Mouse (Mus musculus): ENCODE results near the gene Pcca.

Gene Pcca

GRCm38 (mm10) chr14:122882795-122883409 lies 348.8 kb downstream of the Pcca start:
- DNase-seq (ENCODE audit: low read depth in 2 of 2, low spot score in 2 of 2) = no peak

GRCm38 (mm10) chr14:122883410-122883806 lies 349.3 kb downstream of the Pcca start:
- no peak for DNase-seq (ENCODE audit: low read depth in 2 of 2, low spot score in 2 of 2)

- DNase-seq (ENCODE audit: low read depth in 2 of 2, low spot score in 2 of 2) = no peak
Observed at GRCm38 (mm10) chr14:122883821-122884584, 349.9 kb downstream of the Pcca start.

GRCm38 (mm10) chr14:122885893-122886292 lies 351.8 kb downstream of the Pcca start:
- no peak for DNase-seq (ENCODE audit: low read depth in 2 of 2, low spot score in 2 of 2)

GRCm38 (mm10) chr14:122887278-122887677 lies 353.2 kb downstream of the Pcca start:
- no peak for DNase-seq (ENCODE audit: low read depth in 2 of 2, low spot score in 2 of 2)

- no peak for DNase-seq (ENCODE audit: low read depth in 2 of 2, low spot score in 2 of 2)
Observed at GRCm38 (mm10) chr14:122887702-122888479, 353.8 kb downstream of the Pcca start.

GRCm38 (mm10) chr14:122888480-122888872 lies 354.4 kb downstream of the Pcca start:
- no peak for DNase-seq (ENCODE audit: low read depth in 2 of 2, low spot score in 2 of 2)

- no peak for DNase-seq (ENCODE audit: low read depth in 2 of 2, low spot score in 2 of 2)
Observed at GRCm38 (mm10) chr14:122891470-122891968, 357.4 kb downstream of the Pcca start.

- DNase-seq (ENCODE audit: low read depth in 2 of 2, low spot score in 2 of 2) = no peak
Observed at GRCm38 (mm10) chr14:122896106-122896505, 362.0 kb downstream of the Pcca start.

GRCm38 (mm10) chr14:122898550-122898949 lies 364.4 kb downstream of the Pcca start:
- DNase-seq (ENCODE audit: low read depth in 2 of 2, low spot score in 2 of 2) = no peak

- no peak for DNase-seq (ENCODE audit: low read depth in 2 of 2, low spot score in 2 of 2)
Observed at GRCm38 (mm10) chr14:122900679-122901078, 366.6 kb downstream of the Pcca start.

GRCm38 (mm10) chr14:122901177-122901576 lies 367.1 kb downstream of the Pcca start:
- no peak for DNase-seq (ENCODE audit: low read depth in 2 of 2, low spot score in 2 of 2)

GRCm38 (mm10) chr14:122901715-122902114 lies 367.6 kb downstream of the Pcca start:
- no peak for DNase-seq (ENCODE audit: low read depth in 2 of 2, low spot score in 2 of 2)

GRCm38 (mm10) chr14:122902136-122902535 lies 368.0 kb downstream of the Pcca start:
- peak; percentile 72 to 79 for DNase-seq (ENCODE audit: low read depth in 2 of 2, low spot score in 2 of 2)

GRCm38 (mm10) chr14:122902884-122903283 lies 368.8 kb downstream of the Pcca start:
- DNase-seq (ENCODE audit: low read depth in 2 of 2, low spot score in 2 of 2) = no peak

- no peak for DNase-seq (ENCODE audit: low read depth in 2 of 2, low spot score in 2 of 2)
Observed at GRCm38 (mm10) chr14:122903923-122904351, 369.8 kb downstream of the Pcca start.

GRCm38 (mm10) chr14:122905007-122905406 lies 370.9 kb downstream of the Pcca start:
- no peak for DNase-seq (ENCODE audit: low read depth in 2 of 2, low spot score in 2 of 2)

GRCm38 (mm10) chr14:122908075-122908474 lies 374.0 kb downstream of the Pcca start:
- peak; percentile 34 to 51 for DNase-seq (ENCODE audit: low read depth in 2 of 2, low spot score in 2 of 2)

- DNase-seq (ENCODE audit: low read depth in 2 of 2, low spot score in 2 of 2) = no peak
Observed at GRCm38 (mm10) chr14:122909368-122910091, 375.4 kb downstream of the Pcca start.

GRCm38 (mm10) chr14:122911265-122911664 lies 377.1 kb downstream of the Pcca start:
- no peak for DNase-seq (ENCODE audit: low read depth in 2 of 2, low spot score in 2 of 2)

- no peak for DNase-seq (ENCODE audit: low read depth in 2 of 2, low spot score in 2 of 2)
Observed at GRCm38 (mm10) chr14:122912137-122912536, 378.0 kb downstream of the Pcca start.

Data from CD8-positive naive resting alpha-beta T cell, adult 2 months (primary cell).